Mouse (Mus musculus) midbrain, postnatal 0 days (tissue): ENCODE measurements around the gene Pbrm1. TPM values are rescaled to one million over a fixed set of nuclear protein-coding genes. Genes with fewer than 3 reads are reported as not detected.

Experiments
- ATAC-seq: fragments of 200-750 bp; cut with Nextera tagmentation; 2 replicates; pipeline ENCODE4 v1.8.0; 2017; ENCODE audit warnings: moderate number of reproducible peaks, mild to moderate bottlenecking, moderate TSS enrichment, moderate library complexity; ENCODE audit not compliant: low FRiP score
- DNase-seq: peaks from one replicate; pipeline ENCODE4 v3.0.0-alpha.2; 2015; ENCODE audit warnings: low spot score
- H3K27ac ChIP-seq: fragments of 300-500 bp; sonication (generic); 2 replicates; pipeline ENCODE4 v1.5.1; 2014; ENCODE audit warnings: low read depth, mild to moderate bottlenecking, low read length, mixed read lengths
- H3K27me3 ChIP-seq: fragments of 300-500 bp; sonication (generic); 2 replicates; pipeline ENCODE4 v1.6.1; 2014; ENCODE audit warnings: low read length, control low read depth, mixed read lengths; ENCODE audit not compliant: insufficient read depth
- H3K36me3 ChIP-seq: fragments of 300-500 bp; sonication (generic); 2 replicates; pipeline ENCODE4 v1.6.1; 2014; ENCODE audit warnings: low read length, control low read depth, mixed read lengths; ENCODE audit not compliant: insufficient read depth
- H3K4me1 ChIP-seq: fragments of 300-500 bp; sonication (generic); 2 replicates; pipeline ENCODE4 v1.6.1; 2014; ENCODE audit warnings: mild to moderate bottlenecking, control low read depth, antibody characterized with exemption, low read length, mixed read lengths; ENCODE audit not compliant: insufficient read depth
- H3K4me2 ChIP-seq: fragments of 300-500 bp; sonication (generic); 2 replicates; pipeline ENCODE4 v1.6.1; 2014; ENCODE audit warnings: low read depth, mild to moderate bottlenecking, low read length, mixed read lengths; ENCODE audit not compliant: poor library complexity, severe bottlenecking
- H3K4me3 ChIP-seq: fragments of 300-500 bp; sonication (generic); 2 replicates; pipeline ENCODE4 v1.5.1; 2014; ENCODE audit warnings: low read depth, mild to moderate bottlenecking, low read length, moderate library complexity
- H3K9ac ChIP-seq: fragments of 300-500 bp; sonication (generic); replicated peaks from 2 replicates; pipeline ENCODE4 v1.6.1; 2014; ENCODE audit warnings: mild to moderate bottlenecking, low read length, moderate library complexity, mixed read lengths; ENCODE audit not compliant: poor library complexity, severe bottlenecking
- H3K9me3 ChIP-seq: fragments of 300-500 bp; sonication (generic); 2 replicates; pipeline ENCODE4 v1.6.1; 2016; ENCODE audit warnings: low read length, control low read depth
- CTCF ChIP-seq: IDR thresholded peaks from 2 replicates; pipeline ENCODE4 v1.5.1; 2016; ENCODE audit warnings: antibody characterized with exemption, mild to moderate bottlenecking
- WGBS: fragments of 180-500 bp; shearing (Covaris S2); extraction: QIAGEN DNeasy Blood & Tissue Kit; methylation state at CpG from one replicate; pipeline ENCODE4 v1.1.7; 2014; 5-methylcytosine and 5-hydroxymethylcytosine counted together
- polyA plus RNA-seq: library from polyadenylated mRNA; unstranded; fragments of >200 nt; fragmentation: Nextera tagmentation; extraction: Ambion mirVana; gene quantifications from 2 replicates; pipeline ENCODE4 v1.2.1, GENCODE M21; 2015
- total RNA-seq: library from RNA; depleted of rRNA; stranded (reverse); fragments of >200 nt; gene quantifications from 2 replicates; pipeline ENCODE4 v1.2.3, GENCODE M21; 2014

Pbrm1 gene
- total and polyA plus RNA-seq, 2 experiments from 2014 or later = 51.2 to 84.8 TPM

GRCm38 (mm10) chr14:31062277-31062676 is 43.3 kb downstream of the Pbrm1 start:
- Histone ChIP-seq H3K9ac (no peak overlapping the region), H3K4me3 (no peak overlapping the region), H3K4me2 (no peak overlapping the region), H3K36me3 (peaks cover 34% of the 10 kb centered on the region; the same call in 1 of the 2 replicates), H3K9me3 (no peaks in the 10 kb centered on the region), H3K27ac (no peak overlapping the region), H3K27me3 (no peaks in the 10 kb centered on the region), H3K4me1 (no peaks in the 10 kb centered on the region)
- peak; percentile 2 for DNase-seq
- peak; percentile 48 for TF ChIP-seq CTCF
- no peak for ATAC-seq
- WGBS = 82% methylated on average over 1 of the region's 1 CpGs

- ATAC-seq = no peak
- WGBS = 96% methylated on average over 4 of the region's 4 CpGs
- H3K27ac ChIP-seq = no peak overlapping the region
- no peak for TF ChIP-seq CTCF
- no peaks in the 10 kb centered on the region for H3K4me1 ChIP-seq
- no peak for DNase-seq
- H3K36me3 ChIP-seq = peaks cover 11% of the 10 kb centered on the region
- H3K9me3 ChIP-seq = no peaks in the 10 kb centered on the region
- no peaks in the 10 kb centered on the region for H3K27me3 ChIP-seq
- H3K4me2 ChIP-seq = no peak overlapping the region
- no peak overlapping the region for H3K9ac ChIP-seq
- no peak overlapping the region for H3K4me3 ChIP-seq
Observed at GRCm38 (mm10) chr14:31069086-31069733, 50.3 kb downstream of the Pbrm1 start.

DNA sequence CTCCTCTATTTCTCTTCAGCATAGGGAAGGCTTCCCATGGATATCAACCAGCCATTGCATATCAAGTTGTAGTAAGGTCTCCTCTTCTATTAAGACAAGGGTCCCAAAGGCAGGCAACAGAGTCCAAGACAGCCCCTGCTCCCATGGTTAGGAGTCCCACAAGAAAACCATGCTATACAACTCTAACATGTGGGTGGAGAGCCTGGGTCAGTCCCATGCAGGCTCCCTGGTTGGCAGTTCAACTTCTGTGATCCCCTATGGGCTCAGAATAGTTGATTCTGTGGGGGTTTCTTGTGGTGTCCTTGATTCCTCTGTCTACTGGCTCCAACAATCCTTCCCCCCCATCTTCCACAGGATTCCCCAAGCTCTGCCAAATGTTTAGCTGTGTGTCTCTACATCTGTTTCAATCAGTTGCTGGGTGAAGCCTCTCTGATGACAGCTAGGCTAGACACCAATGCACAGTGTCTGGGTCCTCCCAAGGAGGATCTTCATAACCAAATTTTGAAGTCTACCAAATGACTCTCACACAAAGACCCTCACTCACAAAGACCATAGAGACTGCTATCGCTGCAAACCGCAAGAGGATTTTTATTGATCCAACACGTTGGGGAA is 59.8 kb downstream of the Pbrm1 start:
- Histone ChIP-seq H3K9ac (no peak overlapping the region), H3K4me1 (no peaks in the 10 kb centered on the region), H3K4me2 (no peak overlapping the region), H3K27ac (no peak overlapping the region), H3K27me3 (no peaks in the 10 kb centered on the region), H3K4me3 (no peak overlapping the region), H3K36me3 (peaks cover 27% of the 10 kb centered on the region), H3K9me3 (no peaks in the 10 kb centered on the region)
- TF ChIP-seq CTCF = no peak
- no peak for DNase-seq
- WGBS = 98% methylated on average over 3 of the region's 3 CpGs
- ATAC-seq = no peak

- 93% methylated on average over 3 of the region's 3 CpGs for WGBS
- DNase-seq = no peak
- Histone ChIP-seq H3K27me3 (no peaks in the 10 kb centered on the region), H3K4me1 (no peaks in the 10 kb centered on the region), H3K4me2 (no peak overlapping the region), H3K4me3 (no peak overlapping the region), H3K27ac (no peak overlapping the region), H3K9me3 (no peaks in the 10 kb centered on the region), H3K9ac (no peak overlapping the region), H3K36me3 (peaks cover 20% of the 10 kb centered on the region)
- TF ChIP-seq CTCF = no peak
- no peak for ATAC-seq
Observed at GRCm38 (mm10) chr14:31079313-31080028, 60.5 kb downstream of the Pbrm1 start.

GRCm38 (mm10) chr14:31081147-31081546 is 62.2 kb downstream of the Pbrm1 start:
- ATAC-seq = no peak
- H3K4me1 ChIP-seq = no peaks in the 10 kb centered on the region

GRCm38 (mm10) chr14:31087433-31087832 is 68.5 kb downstream of the Pbrm1 start:
- no peaks in the 10 kb centered on the region for H3K9me3 ChIP-seq
- WGBS = 91% methylated on average over 6 of the region's 6 CpGs
- H3K27ac ChIP-seq = no peak overlapping the region
- H3K27me3 ChIP-seq = no peaks in the 10 kb centered on the region
- TF ChIP-seq CTCF = 0 out of 2 replicates have a peak, but pooled peaks have one; percentile 10
- H3K4me2 ChIP-seq = no peak overlapping the region
- no peaks in the 10 kb centered on the region for H3K4me1 ChIP-seq
- ATAC-seq = no peak
- no peak for DNase-seq
- no peak overlapping the region for H3K9ac ChIP-seq
- H3K36me3 ChIP-seq = peaks cover 20% of the 10 kb centered on the region
- no peak overlapping the region for H3K4me3 ChIP-seq

More at GRCm38 (mm10) chr14:31081147-31081546, 62.2 kb downstream of the Pbrm1 start:
- Histone ChIP-seq H3K27me3 (no peaks in the 10 kb centered on the region), H3K9ac (no peak overlapping the region), H3K4me3 (no peak overlapping the region), H3K9me3 (no peaks in the 10 kb centered on the region), H3K36me3 (peaks cover 13% of the 10 kb centered on the region), H3K4me2 (no peak overlapping the region), H3K27ac (no peak overlapping the region)
- DNase-seq = no peak
- TF ChIP-seq CTCF = no peak
